Mouse (Mus musculus) cerebellum, postnatal 14 days (tissue): Measurements from ENCODE around the gene Olfr741.

Experiments
- DNase-seq, 2 experiments: peaks; one replicate each; pipeline ENCODE4 v3.0.0; 2021; ENCODE audit warnings: mixed read lengths in 2 of 2

Gene Olfr741

DNA sequence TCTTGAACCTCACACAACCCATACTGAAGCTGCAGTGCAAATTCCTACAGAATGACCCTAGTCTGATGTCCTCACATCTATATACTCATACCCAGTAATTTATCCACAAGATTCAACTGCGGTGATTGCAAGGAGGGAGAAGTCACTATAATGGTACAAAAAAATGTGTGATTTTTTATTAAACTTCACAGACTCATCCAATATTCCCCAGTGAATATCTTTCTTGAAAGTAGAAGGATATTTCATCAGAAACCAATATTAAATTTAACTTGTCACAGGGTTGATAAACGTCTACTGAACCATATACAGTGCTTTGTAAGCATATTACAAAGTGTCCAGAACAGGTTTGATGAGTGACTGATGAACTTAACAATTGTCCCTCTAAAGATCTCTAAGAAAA lies at the start of gene Olfr741:
Olfr741 (plus strand) TSS at position 301 of the 400 bp plus-strand sequence.
- DNase-seq, result no peak

DNA sequence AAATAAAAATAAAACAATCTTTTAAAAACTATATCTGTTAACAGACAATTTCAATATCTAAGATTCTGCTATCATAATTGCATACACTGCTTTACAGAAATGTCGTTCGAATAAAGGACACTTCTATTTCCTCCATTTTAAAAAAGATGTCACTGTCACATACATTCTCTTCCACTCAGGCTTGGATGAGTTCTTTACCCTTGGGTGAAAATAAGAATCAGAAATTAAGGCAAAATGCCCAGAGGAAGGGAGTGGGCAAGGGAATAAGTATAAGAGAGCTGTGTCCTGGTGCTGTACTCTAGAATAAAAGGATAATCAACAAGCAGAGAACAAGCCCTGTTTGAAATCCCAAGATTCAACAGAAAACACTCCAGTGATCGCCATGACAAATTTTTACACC lies 27.3 kb upstream of the Olfr741 start, which contains the start of gene Olfr740:
Olfr740 (plus strand) TSS at position 301 of the 400 bp plus-strand sequence.
- DNase-seq, result no peak

DNA sequence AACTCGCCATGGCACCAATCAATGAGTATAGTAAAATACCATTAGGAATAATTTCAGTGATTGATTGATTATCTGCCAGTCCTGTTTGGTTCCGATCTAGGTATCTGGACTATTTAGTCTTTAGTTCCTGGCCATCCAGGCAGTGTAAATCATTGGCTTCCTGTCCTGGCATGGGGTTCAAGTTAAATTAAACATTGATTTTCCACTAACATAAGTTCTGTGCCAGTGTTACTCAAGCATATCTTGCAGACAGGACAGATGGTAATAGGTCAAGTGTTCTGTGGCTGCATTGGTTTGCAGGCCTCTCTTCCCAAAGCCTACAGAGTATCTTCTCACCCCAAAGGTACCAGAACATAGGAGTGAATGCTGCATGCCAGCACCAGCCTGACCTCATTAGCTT lies 5.9 kb downstream of the Olfr741 start:
- no peak for DNase-seq

DNA sequence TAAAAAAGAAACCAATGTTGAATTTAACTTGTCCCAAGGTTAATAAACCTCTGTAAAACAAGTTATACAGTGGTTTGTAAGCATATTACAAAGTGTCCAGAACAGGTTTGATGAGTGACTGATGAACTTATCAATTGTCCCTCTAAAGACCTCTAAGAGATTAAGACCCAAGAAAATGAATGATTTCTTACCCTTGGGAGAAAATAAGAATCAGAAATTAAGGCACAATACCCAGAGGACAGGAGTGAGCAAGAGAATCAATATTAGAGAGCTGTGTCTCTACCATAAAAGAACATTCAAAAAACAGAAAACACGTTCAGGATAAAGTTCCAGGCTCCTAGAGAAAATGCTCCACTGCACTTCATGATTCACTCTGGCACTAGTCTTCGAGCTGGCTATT lies 30.8 kb downstream of the Olfr741 start, which contains the start of gene Olfr742:
Olfr742 (plus strand) TSS at position 301 of the 400 bp plus-strand sequence.
- DNase-seq, result no peak

DNA sequence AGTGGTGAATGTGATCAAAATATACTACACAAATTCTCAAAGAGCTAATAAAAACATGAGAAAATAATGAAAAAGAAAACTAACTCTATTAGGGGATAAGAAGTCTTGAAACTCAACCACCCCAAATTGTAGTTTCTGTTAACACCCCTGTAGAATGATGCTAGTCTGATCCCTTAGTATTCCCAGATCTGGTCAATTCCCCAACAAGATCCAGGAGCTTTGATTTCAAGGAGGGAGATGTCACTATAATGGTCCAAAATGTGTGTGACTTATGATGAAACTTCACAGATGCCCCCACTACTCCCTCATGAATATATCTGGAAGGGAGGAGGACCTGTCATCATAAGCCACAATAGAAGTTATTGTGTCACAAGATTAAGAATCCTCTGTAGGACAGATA lies 49.0 kb downstream of the Olfr741 start, which contains the start of gene Olfr743:
Olfr743 (plus strand) TSS at position 301 of the 400 bp plus-strand sequence.
- no peak for DNase-seq
